Mouse (Mus musculus): ENCODE data around the gene Olfr455.

Gene Olfr455

GRCm38 (mm10) chr6:42547461-42547860 lies at the start of gene Olfr455:
Gene Olfr455 (minus strand): TSS chr6:42547587.
- peak; percentile 21 for DNase-seq

GRCm38 (mm10) chr6:42593138-42593882 lies 45.9 kb upstream of the Olfr455 start:
- no peak for DNase-seq

- DNase-seq, result no peak
These were observed 39.2 kb upstream of the Olfr455 start for GRCm38 (mm10) chr6:42586569-42586968.

- DNase-seq, result peak; percentile 81
These were observed 36.1 kb upstream of the Olfr455 start for GRCm38 (mm10) chr6:42583488-42583872.

GRCm38 (mm10) chr6:42582741-42583487 lies 35.5 kb upstream of the Olfr455 start:
- DNase-seq, result peak; percentile 3

GRCm38 (mm10) chr6:42578678-42579077 lies 31.3 kb upstream of the Olfr455 start:
- DNase-seq, result peak; percentile 4

- DNase-seq, result no peak
These were observed 30.0 kb upstream of the Olfr455 start for GRCm38 (mm10) chr6:42577433-42577832.

GRCm38 (mm10) chr6:42568205-42568604 lies 20.8 kb upstream of the Olfr455 start:
- DNase-seq, result no peak

- DNase-seq, result no peak
These were observed 18.8 kb upstream of the Olfr455 start for GRCm38 (mm10) chr6:42566076-42566598.

GRCm38 (mm10) chr6:42562280-42562679 lies 14.9 kb upstream of the Olfr455 start:
- no peak for DNase-seq

- DNase-seq, result no peak
These were observed 13.5 kb upstream of the Olfr455 start for GRCm38 (mm10) chr6:42560885-42561284.

- no peak for DNase-seq
These were observed 11.3 kb upstream of the Olfr455 start for GRCm38 (mm10) chr6:42558641-42559040.

GRCm38 (mm10) chr6:42546180-42546579 lies 1.2 kb downstream of the Olfr455 start:
- DNase-seq, result no peak

- peak; percentile 38 for DNase-seq
These were observed 1.9 kb downstream of the Olfr455 start for GRCm38 (mm10) chr6:42545451-42545885.

GRCm38 (mm10) chr6:42544846-42545245 lies 2.5 kb downstream of the Olfr455 start:
- DNase-seq, result no peak

- peak; percentile 74 for DNase-seq
These were observed 5.1 kb downstream of the Olfr455 start for GRCm38 (mm10) chr6:42542036-42543031.

- DNase-seq, result no peak
These were observed 6.7 kb downstream of the Olfr455 start for GRCm38 (mm10) chr6:42540681-42541080.

GRCm38 (mm10) chr6:42539711-42540110 lies 7.7 kb downstream of the Olfr455 start:
- no peak for DNase-seq

GRCm38 (mm10) chr6:42513461-42513860 lies 33.9 kb downstream of the Olfr455 start:
- no peak for DNase-seq

GRCm38 (mm10) chr6:42509311-42509710 lies 38.1 kb downstream of the Olfr455 start:
- no peak for DNase-seq

GRCm38 (mm10) chr6:42503478-42503877 lies 43.9 kb downstream of the Olfr455 start:
- DNase-seq, result no peak

- no peak for DNase-seq
These were observed 57.7 kb downstream of the Olfr455 start for GRCm38 (mm10) chr6:42489731-42490130.

- no peak for DNase-seq
These were observed 60.3 kb downstream of the Olfr455 start, which contains the start of gene Olfr456 for GRCm38 (mm10) chr6:42487114-42487513. Gene Olfr456 (minus strand): TSS chr6:42487214.
